Mouse (Mus musculus) heart, postnatal 0 days (tissue): ENCODE results near the gene Camk2n1.

Experiments
- CTCF ChIP-seq: IDR thresholded peaks from 2 replicates; pipeline ENCODE4 v1.5.1; 2016; ENCODE audit warnings: antibody characterized with exemption, control low read depth, low read depth
- EP300 ChIP-seq: IDR thresholded peaks from 2 replicates; pipeline ENCODE4 v1.6.1; 2016; ENCODE audit warnings: antibody characterized with exemption, low read depth

DNA sequence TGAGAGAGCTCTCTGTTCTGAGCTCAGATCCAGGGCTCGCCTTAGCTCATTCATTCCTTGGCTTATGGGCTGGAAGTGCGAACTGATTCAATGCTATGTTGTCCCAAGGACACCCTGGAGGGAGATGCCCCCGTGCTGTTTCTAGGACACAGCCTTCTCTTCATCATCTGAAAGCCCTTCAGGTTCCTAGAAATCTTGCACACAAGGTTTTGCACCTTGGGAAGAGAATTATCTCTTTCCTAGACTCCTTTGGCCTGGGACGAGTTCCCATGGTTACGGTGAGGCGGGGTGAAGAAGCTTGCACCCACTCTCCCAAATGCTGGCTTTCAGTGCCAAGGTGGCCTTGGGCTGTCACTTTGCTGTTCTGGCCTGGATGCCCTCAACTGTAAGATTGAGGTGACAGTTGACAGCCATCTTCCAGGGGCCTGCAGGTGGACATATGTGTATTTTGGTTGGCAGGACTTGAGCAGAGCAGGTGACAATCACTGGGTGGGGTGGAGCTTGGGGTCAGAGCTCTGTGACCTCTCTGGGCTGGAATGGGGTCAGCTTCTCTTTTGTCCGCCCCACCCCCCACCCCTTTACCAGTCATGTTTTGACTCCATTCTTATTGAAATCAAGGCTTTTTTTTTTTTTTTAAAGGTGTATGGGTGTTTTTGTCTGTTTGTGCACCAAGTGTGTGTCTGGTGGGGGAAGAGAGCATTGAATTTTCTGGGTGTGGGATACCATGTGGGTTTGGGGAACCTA lies 5.1 kb upstream of the Camk2n1 start:
- TF ChIP-seq EP300 = no peak
- no peak for TF ChIP-seq CTCF
